Comparison of ENCODE assay signal across 19 mouse cellular contexts in the genomic region with DNA sequence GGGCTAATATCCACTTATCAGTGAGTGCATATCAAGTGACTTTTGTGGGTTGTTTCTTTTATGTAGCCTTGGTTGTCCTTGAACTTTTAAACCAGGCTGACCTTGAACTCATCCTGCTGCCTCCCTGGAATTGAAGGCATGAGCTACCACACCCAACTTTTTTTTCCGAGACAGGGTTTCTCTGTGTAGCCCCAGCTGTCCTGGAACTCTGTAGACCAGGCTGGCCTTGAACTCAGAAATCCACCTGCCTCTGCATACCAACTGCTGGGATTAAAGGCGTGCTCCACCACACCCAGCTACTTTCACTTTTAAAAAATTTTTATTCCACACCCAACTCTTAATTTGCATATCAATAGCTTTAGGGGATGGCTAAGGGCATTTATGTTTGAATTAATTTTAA. TPM values are rescaled to one million over a fixed set of nuclear protein-coding genes. Genes with fewer than 3 reads are reported as not detected.
"Had no signal": no experiment of that assay in that cellular context is flagged by ENCODE, and none has a peak within 500 bp of the region (broad histone marks: within the 10 kb centered on the region; RNA-seq: fewer than 3 reads in every experiment).

No protein-coding gene starts in this region.

- H3K4me3 ChIP-seq: midbrain, embryonic 10.5 days; midbrain, embryonic 12.5 days; neural tube, embryonic 12.5 days had no signal

- DNase-seq: lung, adult 18-20 months; lung, embryonic 14.5 days; lung, postnatal 10 days; lung, postnatal 4 days; midbrain, embryonic 14.5 days; right cerebral cortex, adult 18-20 months; right cerebral cortex, postnatal 25 days; right cerebral cortex, postnatal 4 days; spleen, adult 18-20 months; thymus, adult 2 months; thymus, postnatal 25 days; thymus, postnatal 4 days had no signal

- H3K4me2 ChIP-seq: lung, embryonic 14.5 days; midbrain, embryonic 12.5 days; neural tube, embryonic 12.5 days had no signal

- H3K9ac ChIP-seq: lung, embryonic 14.5 days; midbrain, embryonic 12.5 days; neural tube, embryonic 12.5 days had no signal

- H3K27ac ChIP-seq: midbrain, embryonic 10.5 days; midbrain, embryonic 12.5 days; neural tube, embryonic 12.5 days had no signal

- H3K9me3 ChIP-seq: midbrain, embryonic 10.5 days; midbrain, embryonic 12.5 days; neural tube, embryonic 12.5 days had no signal

- H3K27me3 ChIP-seq: midbrain, embryonic 12.5 days; neural tube, embryonic 12.5 days had no signal

RNA-seq across cellular contexts. Expression of gene Tmem231, which starts 9.9 kb away (rescaled TPM):
- total RNA-seq: megakaryocyte, adult 5-6 weeks; monocyte, adult 5-6 weeks had no signal

RNA-seq across cellular contexts. Expression of gene Chst5, which starts 33.3 kb away (rescaled TPM):
- total RNA-seq: megakaryocyte, adult 5-6 weeks; megakaryocyte-erythroid progenitor cell, adult 5-6 weeks; monocyte, adult 5-6 weeks; neutrophil, adult 5-6 weeks had no signal
